Mouse (Mus musculus) thymus, postnatal 0 days (tissue): ENCODE measurements around the gene Mpp3. TPM values are rescaled to one million over a fixed set of nuclear protein-coding genes. Genes with fewer than 3 reads are reported as not detected.

Experiments used
- polyA plus RNA-seq: library from polyadenylated mRNA; unstranded; fragments of >200 nt; fragmentation: Nextera tagmentation; extraction: Ambion mirVana; gene quantifications from 2 replicates; pipeline ENCODE4 v1.2.1, GENCODE M21; 2015

Gene Mpp3
- polyA plus RNA-seq, 1 experiment from 2014 or later = 0.34 TPM

Other genes with a start within 250 kb of the Mpp3 start
- gene Etv4, start 243.1 kb downstream of the Mpp3 start, polyA plus RNA-seq = 1.5 and 2.0 TPM in 2 replicates
- 2.8 and 3.6 TPM in 2 replicates for gene Meox1, start 134.1 kb downstream of the Mpp3 start, polyA plus RNA-seq
- gene Sost, start 61.4 kb downstream of the Mpp3 start, polyA plus RNA-seq = 0.08 and 0.66 TPM in 2 replicates
- not detected in 2 replicates for gene Cfap97d1, start 44.2 kb downstream of the Mpp3 start, polyA plus RNA-seq
- 5.6 and 5.8 TPM in 2 replicates for gene Dusp3, start 41.4 kb downstream of the Mpp3 start, polyA plus RNA-seq
- 7.4 and 8.0 TPM in 2 replicates for gene Cd300lg, start 13.0 kb upstream of the Mpp3 start, polyA plus RNA-seq
- 1.5 and 1.9 TPM in 2 replicates for gene Mpp2, start 60.1 kb upstream of the Mpp3 start, polyA plus RNA-seq
- 3.7 and 4.4 TPM in 2 replicates for gene Ppy, start 72.9 kb upstream of the Mpp3 start, polyA plus RNA-seq
- 10.9 and 12.2 TPM in 2 replicates for gene Pyy, start 79.4 kb upstream of the Mpp3 start, polyA plus RNA-seq
- gene Nags, start 117.1 kb upstream of the Mpp3 start, polyA plus RNA-seq = 0.18 TPM in 1 of 2 replicates, not detected in the other
- gene Tmem101, start 127.9 kb upstream of the Mpp3 start, polyA plus RNA-seq = 14.5 and 16.9 TPM in 2 replicates
- gene Lsm12, start 156.8 kb upstream of the Mpp3 start, polyA plus RNA-seq = 140 and 164 TPM in 2 replicates
- 16.1 and 16.2 TPM in 2 replicates for gene G6pc3, start 161.2 kb upstream of the Mpp3 start, polyA plus RNA-seq
- gene Hdac5, start 201.7 kb upstream of the Mpp3 start, polyA plus RNA-seq = 19.9 and 24.8 TPM in 2 replicates
- gene BC030867, start 220.4 kb upstream of the Mpp3 start, polyA plus RNA-seq = 8.6 and 11.4 TPM in 2 replicates
- 0.07 TPM in 1 of 2 replicates, not detected in the other for gene Asb16, start 240.3 kb upstream of the Mpp3 start, polyA plus RNA-seq